Mouse (Mus musculus): ENCODE results near the gene Wnt16.
"Not testable (repeated sequence)": the region's sequence is repeated elsewhere in the genome, so short reads cannot be mapped to it uniquely, and the experiment has no call there.

Wnt16 gene

GRCm38 (mm10) chr6:22288004-22288736 is at the start of gene Wnt16:
Gene Wnt16 (plus strand): TSS chr6:22288227.
- DNase-seq (ENCODE audit: low spot score in 2 of 2): peak; percentile 14 to 27

- no peak for DNase-seq (ENCODE audit: low spot score in 2 of 2)
Observed at GRCm38 (mm10) chr6:22243321-22243720, 44.7 kb upstream of the Wnt16 start.

- DNase-seq (ENCODE audit: low spot score in 2 of 2): no peak
Observed at GRCm38 (mm10) chr6:22246696-22247095, 41.3 kb upstream of the Wnt16 start.

- DNase-seq (ENCODE audit: low spot score in 2 of 2): no peak
Observed at GRCm38 (mm10) chr6:22258784-22259183, 29.2 kb upstream of the Wnt16 start.

GRCm38 (mm10) chr6:22262519-22262918 is 25.5 kb upstream of the Wnt16 start:
- DNase-seq (ENCODE audit: low spot score in 2 of 2): no peak

GRCm38 (mm10) chr6:22264094-22264493 is 23.9 kb upstream of the Wnt16 start:
- not testable (repeated sequence) for DNase-seq (ENCODE audit: low spot score in 2 of 2)

GRCm38 (mm10) chr6:22266018-22266417 is 22.0 kb upstream of the Wnt16 start:
- no peak for DNase-seq (ENCODE audit: low spot score in 2 of 2)

- DNase-seq (ENCODE audit: low spot score in 2 of 2): no peak
Observed at GRCm38 (mm10) chr6:22267807-22268667, 20.0 kb upstream of the Wnt16 start.

GRCm38 (mm10) chr6:22268677-22269076 is 19.4 kb upstream of the Wnt16 start:
- DNase-seq (ENCODE audit: low spot score in 2 of 2): no peak

GRCm38 (mm10) chr6:22269840-22270521 is 18.0 kb upstream of the Wnt16 start:
- no peak for DNase-seq (ENCODE audit: low spot score in 2 of 2)

- no peak for DNase-seq (ENCODE audit: low spot score in 2 of 2)
Observed at GRCm38 (mm10) chr6:22277941-22278340, 10.1 kb upstream of the Wnt16 start.

GRCm38 (mm10) chr6:22280217-22280861 is 7.7 kb upstream of the Wnt16 start:
- no peak for DNase-seq (ENCODE audit: low spot score in 2 of 2)

- no peak for DNase-seq (ENCODE audit: low spot score in 2 of 2)
Observed at GRCm38 (mm10) chr6:22282405-22282804, 5.6 kb upstream of the Wnt16 start.

GRCm38 (mm10) chr6:22288737-22289460 is 872 bp downstream of the Wnt16 start:
- peak; percentile 9 to 20 for DNase-seq (ENCODE audit: low spot score in 2 of 2)

- no peak for DNase-seq (ENCODE audit: low spot score in 2 of 2)
Observed at GRCm38 (mm10) chr6:22289461-22290021, 1.5 kb downstream of the Wnt16 start.

- DNase-seq (ENCODE audit: low spot score in 2 of 2): no peak
Observed at GRCm38 (mm10) chr6:22290790-22291189, 2.8 kb downstream of the Wnt16 start.

GRCm38 (mm10) chr6:22292056-22292455 is 4.0 kb downstream of the Wnt16 start:
- DNase-seq (ENCODE audit: low spot score in 2 of 2): no peak

- DNase-seq (ENCODE audit: low spot score in 2 of 2): no peak
Observed at GRCm38 (mm10) chr6:22293922-22294321, 5.9 kb downstream of the Wnt16 start.

GRCm38 (mm10) chr6:22297028-22297427 is 9.0 kb downstream of the Wnt16 start:
- no peak for DNase-seq (ENCODE audit: low spot score in 2 of 2)

- no peak for DNase-seq (ENCODE audit: low spot score in 2 of 2)
Observed at GRCm38 (mm10) chr6:22298059-22298458, 10.0 kb downstream of the Wnt16 start.
